Mouse (Mus musculus): ENCODE data around the gene Trub1. TPM values are rescaled to one million over a fixed set of nuclear protein-coding genes. Genes with fewer than 3 reads are reported as not detected.

Gene Trub1
- polyA plus RNA-seq, 1 experiment, result 5.4 TPM

DNA sequence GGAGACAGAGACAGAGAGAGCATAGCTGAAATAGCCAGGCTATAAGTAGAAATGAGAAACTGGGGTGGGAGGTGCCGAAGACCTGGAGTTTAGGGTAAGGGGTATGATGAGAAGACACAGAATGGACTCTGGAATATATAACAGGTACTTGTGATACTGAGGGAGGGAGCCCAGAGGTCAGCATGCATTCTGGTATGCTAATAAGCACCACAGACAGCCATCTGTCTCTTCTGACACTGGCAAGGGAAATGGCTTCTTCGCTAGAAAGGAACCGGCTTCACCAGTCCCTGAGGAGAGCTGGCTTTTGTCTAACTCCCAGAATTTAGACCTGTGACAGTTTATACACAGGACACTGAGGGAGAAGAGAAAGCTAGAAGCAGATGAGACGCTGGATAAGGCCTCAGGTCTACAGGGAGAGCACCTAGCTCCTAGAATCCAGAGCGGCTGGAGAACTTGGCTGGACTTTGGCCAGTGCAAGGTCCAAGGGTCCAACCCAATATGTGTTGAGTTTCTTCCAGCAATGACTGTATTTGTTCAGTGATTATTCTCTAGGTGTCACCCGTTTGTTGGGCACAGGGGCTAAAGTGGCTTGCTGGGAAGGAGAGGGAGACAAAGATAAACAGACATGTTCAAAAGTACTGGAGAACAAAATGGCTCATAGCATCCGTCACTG, 84.9 kb downstream of the Trub1 start:
- H3K4me3 ChIP-seq (ENCODE audit: insufficient read depth, poor library complexity, severe bottlenecking), result no peak overlapping the region
- H3K27me3 ChIP-seq (ENCODE audit: control insufficient read depth, insufficient read depth, insufficient read length), result no peaks in the 10 kb centered on the region
- no peak for TF ChIP-seq CTCF (IDR thresholded peaks at IDR 0.05; ENCODE audit: control insufficient read depth, insufficient read depth, insufficient read length)
- TF ChIP-seq CEBPB (IDR thresholded peaks at IDR 0.05; ENCODE audit: low read depth), result no peak
- no peak for TF ChIP-seq MAX (IDR thresholded peaks at IDR 0.05)
- TF ChIP-seq MYOG (IDR thresholded peaks at IDR 0.05; ENCODE audit: control insufficient read depth, extremely low read depth, insufficient read length), result no peak
- TF ChIP-seq USF1 (IDR thresholded peaks at IDR 0.05; ENCODE audit: low read depth), result no peak
- no peak for TF ChIP-seq FOSL1 (IDR thresholded peaks at IDR 0.05; ENCODE audit: insufficient read depth, low read length, poor library complexity, severe bottlenecking)
- TF ChIP-seq MYOD1 (IDR thresholded peaks at IDR 0.05; ENCODE audit: control insufficient read depth, insufficient read length, low read depth), result no peak
- H3ac ChIP-seq (ENCODE audit: control insufficient read depth, insufficient read length, low read depth), result no peak overlapping the region
- H3K79me3 ChIP-seq (ENCODE audit: low read depth), result no peaks in the 10 kb centered on the region
- H3K79me2 ChIP-seq (ENCODE audit: control insufficient read depth, insufficient read depth), result no peaks in the 10 kb centered on the region
- no peaks in the 10 kb centered on the region for H3K36me3 ChIP-seq (ENCODE audit: control insufficient read depth, insufficient read depth)

DNA sequence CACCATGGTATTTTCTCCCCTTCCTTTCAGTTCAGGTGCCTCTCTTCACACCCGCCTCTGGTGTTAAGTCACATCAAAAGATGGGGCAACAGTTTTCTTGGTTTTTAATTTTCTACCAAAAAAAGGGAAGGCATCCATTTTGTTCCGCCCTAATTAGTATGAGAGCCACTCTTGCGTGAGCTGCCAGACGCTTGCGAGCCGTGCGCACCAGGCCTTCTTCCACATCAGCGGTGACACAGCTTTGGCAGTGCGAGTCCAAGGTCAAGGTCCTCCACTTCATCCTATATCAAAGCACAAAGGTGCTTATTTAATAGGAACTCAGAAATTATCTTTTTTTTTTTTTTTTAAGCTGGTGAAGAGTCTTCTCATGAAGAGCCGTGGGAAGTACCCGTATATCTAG, 87.4 kb downstream of the Trub1 start:
- Histone ChIP-seq H3K79me3 (ENCODE audit: low read depth) (no peaks in the 10 kb centered on the region), H3K4me3 (ENCODE audit: insufficient read depth, poor library complexity, severe bottlenecking) (no peak overlapping the region), H3K36me3 (ENCODE audit: control insufficient read depth, insufficient read depth) (no peaks in the 10 kb centered on the region), H3K79me2 (ENCODE audit: control insufficient read depth, insufficient read depth) (no peaks in the 10 kb centered on the region), H3K27me3 (ENCODE audit: control insufficient read depth, insufficient read depth, insufficient read length) (no peaks in the 10 kb centered on the region), H3ac (ENCODE audit: control insufficient read depth, insufficient read length, low read depth) (no peak overlapping the region)
- TF ChIP-seq MAX (IDR thresholded peaks at IDR 0.05) (no peak), FOSL1 (IDR thresholded peaks at IDR 0.05; ENCODE audit: insufficient read depth, low read length, poor library complexity, severe bottlenecking) (no peak), CTCF (IDR thresholded peaks at IDR 0.05; ENCODE audit: control insufficient read depth, insufficient read depth, insufficient read length) (no peak), USF1 (IDR thresholded peaks at IDR 0.05; ENCODE audit: low read depth) (no peak), MYOD1 (IDR thresholded peaks at IDR 0.05; ENCODE audit: control insufficient read depth, insufficient read length, low read depth) (no peak), CEBPB (IDR thresholded peaks at IDR 0.05; ENCODE audit: low read depth) (no peak), MYOG (IDR thresholded peaks at IDR 0.05; ENCODE audit: control insufficient read depth, extremely low read depth, insufficient read length) (no peak)

Other genes with a start within 250 kb of the Trub1 start
- 9.8 TPM for gene Ablim1, start 138.0 kb upstream of the Trub1 start, polyA plus RNA-seq (2012; fragmentation: generic; extraction: Trizol)
- 7.3 TPM for gene Fam160b1, start 92.2 kb upstream of the Trub1 start, polyA plus RNA-seq (2012; fragmentation: generic; extraction: Trizol)
- 3.3 TPM for gene Atrnl1, start 158.1 kb downstream of the Trub1 start, polyA plus RNA-seq (2012; fragmentation: generic; extraction: Trizol)